Mouse (Mus musculus) cortical plate, adult 2 months (tissue): Measurements from ENCODE around the gene 1700061G19Rik. TPM values are rescaled to one million over a fixed set of nuclear protein-coding genes. Genes with fewer than 3 reads are reported as not detected.
"Not testable (repeated sequence)": the region's sequence is repeated elsewhere in the genome, so short reads cannot be mapped to it uniquely, and the experiment has no call there.

Source experiments
- H3K27ac ChIP-seq: fragments of 200-500 bp; 2 replicates; pipeline ENCODE4 v1.5.1; 2012; ENCODE audit warnings: low read length, control low read depth, inconsistent platforms; ENCODE audit not compliant: insufficient read depth
- H3K4me1 ChIP-seq: fragments of 200-500 bp; 2 replicates; pipeline ENCODE4 v1.6.1; 2011; ENCODE audit warnings: low read length; ENCODE audit not compliant: control insufficient read depth, insufficient read depth
- H3K4me3 ChIP-seq: fragments of 200-500 bp; 2 replicates; pipeline ENCODE4 v1.5.1; 2011; ENCODE audit warnings: mild to moderate bottlenecking, low read length, control low read depth; ENCODE audit not compliant: insufficient read depth
- CTCF ChIP-seq: fragments of 200-500 bp; IDR thresholded peaks from 2 replicates; pipeline ENCODE4 v1.5.1; 2011; ENCODE audit warnings: mild to moderate bottlenecking, control low read depth, low read length; ENCODE audit not compliant: insufficient read depth; ENCODE audit errors: extremely low read depth
- POLR2A ChIP-seq: fragments of 200-500 bp; IDR thresholded peaks from 2 replicates; pipeline ENCODE4 v1.6.1; 2011; ENCODE audit warnings: mild to moderate bottlenecking, low read length, control low read depth; ENCODE audit not compliant: insufficient read depth; ENCODE audit errors: extremely low read depth
- polyA plus RNA-seq: library from polyadenylated mRNA; depleted of rRNA; stranded (reverse); fragments of >200 nt; gene quantifications from 2 replicates; pipeline ENCODE4 v1.2.3, GENCODE M21; 2012

1700061G19Rik gene
- polyA plus RNA-seq, 1 experiment = 0.06 TPM

DNA sequence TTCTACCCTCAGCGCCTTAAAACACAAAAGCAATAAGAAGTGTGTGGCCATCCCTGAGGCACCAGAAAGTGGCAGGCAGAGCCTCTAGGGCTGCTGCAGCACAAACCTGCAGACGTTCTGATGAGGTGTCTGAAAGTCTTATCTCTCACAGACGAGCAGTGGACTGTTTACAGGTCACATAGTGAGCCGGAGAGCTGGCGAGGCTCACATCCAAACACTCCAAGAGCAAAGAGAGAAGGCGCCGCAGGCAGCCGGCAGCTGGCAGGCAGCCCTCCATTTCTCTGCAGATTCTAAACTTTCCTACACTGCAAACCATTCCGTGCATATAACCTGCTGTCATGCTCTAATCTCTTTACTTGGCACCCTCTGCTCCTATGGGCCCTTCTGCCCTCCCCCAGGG, 32.6 kb downstream of the 1700061G19Rik start:
- H3K27ac ChIP-seq = no peak overlapping the region
- H3K4me3 ChIP-seq = no peak overlapping the region
- TF ChIP-seq POLR2A (no peak), CTCF (no peak)
- peaks cover 3% of the 10 kb centered on the region; the same call in 1 of the 2 replicates for H3K4me1 ChIP-seq

DNA sequence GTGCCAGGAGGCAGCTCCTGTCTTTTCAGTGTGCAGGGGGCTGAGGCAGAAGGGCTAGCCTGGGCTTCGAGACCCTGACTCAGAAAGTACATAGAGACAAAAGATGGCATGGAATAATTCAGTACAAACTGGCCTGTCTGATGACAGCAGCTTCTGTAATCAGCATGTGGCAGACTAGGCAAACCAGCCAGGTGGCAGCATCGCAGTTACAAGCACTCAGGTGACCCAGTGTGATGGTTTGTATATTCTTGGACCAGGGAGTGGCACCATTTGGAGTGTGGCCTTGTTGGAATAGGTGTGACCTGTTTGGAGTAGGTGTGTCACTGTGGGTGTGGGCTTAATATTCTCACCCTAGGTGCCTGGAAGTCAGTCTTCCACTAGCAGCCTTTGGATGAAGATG, 34.5 kb downstream of the 1700061G19Rik start:
- not testable (repeated sequence) for H3K27ac ChIP-seq, H3K4me1 ChIP-seq, H3K4me3 ChIP-seq

DNA sequence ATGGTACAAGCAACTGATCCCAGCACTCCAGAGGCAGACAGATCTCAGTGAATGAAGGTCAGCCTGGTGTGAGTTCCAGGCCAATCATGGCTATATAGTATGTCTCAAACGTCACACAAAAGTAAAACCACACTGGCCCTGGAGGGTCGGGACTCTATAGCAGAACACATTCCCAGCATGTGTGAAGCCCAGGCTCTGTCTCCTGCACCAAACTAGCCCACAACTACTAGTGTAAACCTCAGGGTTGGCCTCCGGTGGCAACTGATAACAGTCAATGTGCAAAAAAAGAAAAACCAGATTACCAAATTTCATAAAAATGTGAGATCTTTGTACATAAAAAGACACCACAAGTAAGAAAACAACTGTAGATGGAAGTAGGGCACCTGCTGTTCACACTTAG, 37.7 kb downstream of the 1700061G19Rik start:
- no peak overlapping the region for H3K4me3 ChIP-seq
- H3K27ac ChIP-seq = no peak overlapping the region
- peaks cover 3% of the 10 kb centered on the region; the same call in 1 of the 2 replicates for H3K4me1 ChIP-seq
- TF ChIP-seq CTCF (no peak), POLR2A (no peak)

DNA sequence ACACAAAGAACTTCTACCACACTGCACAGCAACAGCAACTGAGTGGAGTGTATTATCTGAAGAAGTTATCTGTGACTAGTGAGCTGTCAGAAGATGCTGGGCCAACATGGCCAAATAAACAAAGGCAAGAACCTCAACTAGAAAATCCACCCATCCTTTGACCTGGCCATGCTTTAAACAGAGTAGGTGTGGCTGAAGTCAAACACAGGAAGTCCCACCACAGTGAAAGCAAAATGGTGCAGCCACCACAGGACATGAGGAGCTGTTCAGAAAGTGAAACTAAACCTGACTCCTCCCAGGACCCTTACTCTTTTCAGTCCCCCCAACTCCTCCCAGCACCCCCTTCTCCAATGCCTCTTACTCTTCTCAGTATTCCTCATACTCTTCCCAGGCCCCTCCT, 38.2 kb downstream of the 1700061G19Rik start:
- no peak overlapping the region for H3K4me3 ChIP-seq
- TF ChIP-seq CTCF = no peak
- no peak for TF ChIP-seq POLR2A
- H3K4me1 ChIP-seq = peaks cover 3% of the 10 kb centered on the region; the same call in 1 of the 2 replicates
- H3K27ac ChIP-seq = no peak overlapping the region

DNA sequence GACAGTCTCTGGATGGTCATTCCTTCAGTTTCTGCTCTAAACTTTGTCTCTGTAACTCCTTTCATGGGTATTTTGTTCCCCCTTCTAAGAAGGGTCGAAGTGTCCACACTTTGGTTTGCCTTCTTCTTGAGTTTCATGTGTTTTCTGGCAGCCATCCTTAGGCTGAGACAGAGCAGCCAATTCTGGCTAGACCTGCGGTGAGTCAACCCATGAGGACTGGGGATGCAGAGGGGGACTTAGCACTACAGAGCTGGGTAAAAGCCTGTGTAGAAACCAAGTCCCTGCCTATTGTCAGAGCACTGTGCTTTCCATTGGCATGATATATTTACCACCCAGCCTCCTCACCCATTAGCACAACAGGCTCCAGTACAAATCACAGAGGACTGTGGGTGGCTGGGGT, 41.9 kb downstream of the 1700061G19Rik start:
- TF ChIP-seq CTCF (no peak), POLR2A (no peak)
- no peaks in the 10 kb centered on the region for H3K4me1 ChIP-seq
- H3K27ac ChIP-seq = no peak overlapping the region
- H3K4me3 ChIP-seq = no peak overlapping the region

DNA sequence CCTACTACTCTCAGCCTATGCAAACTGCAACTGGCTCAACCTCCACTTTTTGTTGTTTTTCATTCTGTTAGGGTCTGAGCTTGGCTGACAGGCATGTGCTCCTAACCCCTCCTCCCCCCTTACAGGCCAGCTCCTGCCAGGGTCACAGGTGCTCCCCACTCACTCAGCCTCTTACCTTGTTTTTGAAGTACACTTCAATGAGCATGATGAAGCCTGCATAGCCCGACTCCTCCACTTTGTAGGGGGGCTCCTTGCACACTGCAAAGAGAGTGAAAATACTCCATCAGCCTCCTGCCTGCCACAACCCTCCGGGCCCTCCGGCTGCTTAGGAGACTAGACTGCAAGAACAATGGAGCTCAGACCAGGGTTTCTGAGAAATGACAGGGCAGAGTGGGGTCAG, 44.4 kb downstream of the 1700061G19Rik start:
- Histone ChIP-seq H3K27ac (no peak overlapping the region), H3K4me3 (no peak overlapping the region), H3K4me1 (no peaks in the 10 kb centered on the region)
- TF ChIP-seq CTCF (no peak), POLR2A (no peak)

DNA sequence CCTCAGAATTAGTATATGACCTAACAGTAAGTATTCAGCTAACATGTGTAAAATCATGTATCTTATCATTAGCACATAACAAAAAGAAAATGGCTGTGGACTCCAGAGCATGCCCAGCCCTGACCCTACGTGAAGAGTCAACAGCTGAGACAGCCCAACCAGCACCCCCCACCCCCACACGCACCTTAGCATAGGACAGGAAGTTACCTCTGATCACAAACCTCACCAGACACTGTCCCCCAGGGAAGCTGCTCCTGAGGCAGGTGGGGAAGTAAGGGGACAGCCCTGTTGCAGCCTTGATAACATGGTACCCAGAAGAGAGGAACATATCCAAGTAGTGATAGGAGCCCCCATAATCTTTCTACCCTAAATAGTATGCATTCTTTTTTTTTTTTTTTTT, 50.7 kb downstream of the 1700061G19Rik start:
- no peaks in the 10 kb centered on the region; the same call in none of the 2 replicates for H3K4me1 ChIP-seq
- no peak overlapping the region for H3K27ac ChIP-seq
- H3K4me3 ChIP-seq = no peak overlapping the region
- no peak for TF ChIP-seq POLR2A
- no peak for TF ChIP-seq CTCF

DNA sequence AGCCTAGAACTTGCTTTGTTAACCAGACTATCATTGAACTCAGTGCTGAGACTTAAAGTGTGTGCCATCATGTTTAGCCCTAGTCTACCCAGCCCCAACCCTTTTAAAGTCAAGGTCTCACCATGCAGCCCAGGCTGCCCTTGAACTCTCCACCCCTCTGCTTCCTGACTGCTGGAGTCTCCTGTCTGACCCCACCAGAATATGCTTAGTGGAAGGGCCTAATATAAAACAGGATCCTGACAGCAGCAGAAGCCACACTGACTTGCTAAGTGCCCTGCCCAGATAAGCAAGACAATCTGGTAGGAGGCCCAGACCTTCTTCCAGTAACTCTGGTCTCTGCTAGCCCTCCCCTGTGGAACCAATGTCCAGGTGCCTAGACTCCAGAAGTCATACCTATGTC, 53.8 kb downstream of the 1700061G19Rik start:
- TF ChIP-seq POLR2A (no peak), CTCF (no peak)
- Histone ChIP-seq H3K4me1 (peaks cover 4% of the 10 kb centered on the region), H3K27ac (no peak overlapping the region), H3K4me3 (no peak overlapping the region)

DNA sequence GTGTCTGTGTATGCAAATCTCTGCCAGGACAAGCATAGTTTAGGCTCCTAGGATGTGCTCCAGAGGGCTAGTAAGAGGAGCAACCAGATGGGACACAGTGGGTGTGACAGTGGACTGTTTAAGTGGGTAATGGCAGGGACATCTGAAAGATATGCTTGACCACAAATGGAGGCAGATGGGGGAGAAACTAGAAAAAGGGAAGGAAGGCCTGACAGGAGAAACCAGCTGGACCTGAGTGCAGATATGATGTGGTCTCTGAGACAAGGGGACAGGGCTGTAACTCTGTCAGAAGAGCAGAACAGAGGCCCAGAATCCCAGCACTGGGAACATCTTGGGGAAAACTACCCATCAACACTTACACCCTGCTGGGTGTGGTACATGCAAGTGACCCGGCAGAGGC, 54.3 kb downstream of the 1700061G19Rik start:
- H3K4me3 ChIP-seq = no peak overlapping the region
- no peak overlapping the region for H3K27ac ChIP-seq
- no peak for TF ChIP-seq CTCF
- no peak for TF ChIP-seq POLR2A
- peaks cover 4% of the 10 kb centered on the region for H3K4me1 ChIP-seq

DNA sequence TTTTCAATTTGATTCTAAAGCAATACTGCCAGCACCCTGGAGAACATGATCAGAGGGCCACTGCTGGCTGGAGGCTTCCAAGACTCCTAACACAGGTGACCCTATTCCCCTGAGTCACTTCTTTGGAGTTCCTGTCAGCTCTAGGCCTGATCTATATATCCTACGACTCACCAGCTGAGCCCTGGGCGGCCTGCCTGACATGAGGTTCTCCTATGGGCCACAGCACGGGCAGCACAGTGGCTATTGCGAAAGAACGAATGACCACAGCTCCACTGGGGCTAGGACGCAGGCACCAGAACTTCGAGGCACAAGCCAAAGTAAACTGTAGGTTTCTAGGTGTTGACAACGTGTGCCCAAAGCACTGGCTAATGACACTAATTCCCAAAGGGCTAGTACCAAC, 54.7 kb downstream of the 1700061G19Rik start:
- no peak for TF ChIP-seq CTCF
- no peak for TF ChIP-seq POLR2A
- H3K27ac ChIP-seq = no peak overlapping the region
- no peak overlapping the region for H3K4me3 ChIP-seq
- H3K4me1 ChIP-seq = peaks cover 4% of the 10 kb centered on the region

DNA sequence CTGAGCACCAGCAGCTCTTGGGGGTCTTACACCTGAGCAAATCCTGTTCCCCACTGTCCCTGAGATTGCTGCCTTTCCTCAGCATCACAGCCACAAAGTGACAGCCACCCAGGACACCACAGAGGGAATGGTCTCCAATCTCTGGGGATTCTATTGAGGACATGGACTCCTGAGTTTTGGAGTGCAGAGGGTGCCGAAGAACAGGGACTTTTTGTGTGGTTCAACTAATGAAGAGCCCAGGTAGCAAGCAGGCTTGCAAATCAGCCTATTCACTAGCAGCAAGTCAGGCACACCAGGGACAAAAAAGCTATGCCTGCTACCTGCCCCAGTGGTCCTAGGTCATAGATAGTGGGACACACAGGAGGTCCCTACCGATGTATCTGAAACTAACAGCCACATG, 58.1 kb downstream of the 1700061G19Rik start:
- TF ChIP-seq CTCF (no peak), POLR2A (no peak)
- Histone ChIP-seq H3K27ac (no peak overlapping the region), H3K4me1 (peaks cover 4% of the 10 kb centered on the region; the same call in 1 of the 2 replicates), H3K4me3 (no peak overlapping the region)
